Mouse (Mus musculus) adipocyte (in vitro differentiated cells): ENCODE data around the gene Ugt3a1.
A peak's percentile ranks its signal among the peaks of the same experiment; 100 is the strongest.
"Not testable (repeated sequence)": the region's sequence is repeated elsewhere in the genome, so short reads cannot be mapped to it uniquely, and the experiment has no call there.

Experiments used
- DNase-seq: peaks from one replicate; pipeline ENCODE4 v3.0.0-alpha.2; 2016; ENCODE audit warnings: low spot score

Ugt3a1 gene

GRCm38 (mm10) chr15:9276838-9277295 lies at the start of gene Ugt3a1:
Gene Ugt3a1 (plus strand): TSS chr15:9276888.
- no peak for DNase-seq

- not testable (repeated sequence) for DNase-seq
These were observed 45.8 kb upstream of the Ugt3a1 start for GRCm38 (mm10) chr15:9230917-9231316.

GRCm38 (mm10) chr15:9246345-9246744 lies 30.3 kb upstream of the Ugt3a1 start:
- no peak for DNase-seq

DNA sequence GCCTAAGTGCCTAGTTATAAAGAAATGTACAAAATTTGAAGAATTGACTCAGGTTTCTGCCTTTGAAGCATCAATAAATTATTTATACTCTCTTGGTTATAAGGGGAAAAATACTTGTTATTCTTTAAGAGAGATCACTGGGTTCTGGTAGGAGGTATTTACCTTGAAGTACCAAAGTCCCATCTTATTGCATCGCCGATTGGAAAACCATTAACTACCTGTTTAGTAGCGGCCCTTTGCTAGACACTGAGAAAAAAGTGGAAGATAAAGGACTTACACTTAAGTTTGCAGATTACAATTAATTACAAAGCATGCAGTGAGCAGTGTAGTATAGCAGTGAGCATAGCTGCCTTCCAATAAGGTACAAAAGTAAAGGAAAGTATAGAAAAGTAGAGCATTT lies 23.8 kb upstream of the Ugt3a1 start:
- no peak for DNase-seq

DNA sequence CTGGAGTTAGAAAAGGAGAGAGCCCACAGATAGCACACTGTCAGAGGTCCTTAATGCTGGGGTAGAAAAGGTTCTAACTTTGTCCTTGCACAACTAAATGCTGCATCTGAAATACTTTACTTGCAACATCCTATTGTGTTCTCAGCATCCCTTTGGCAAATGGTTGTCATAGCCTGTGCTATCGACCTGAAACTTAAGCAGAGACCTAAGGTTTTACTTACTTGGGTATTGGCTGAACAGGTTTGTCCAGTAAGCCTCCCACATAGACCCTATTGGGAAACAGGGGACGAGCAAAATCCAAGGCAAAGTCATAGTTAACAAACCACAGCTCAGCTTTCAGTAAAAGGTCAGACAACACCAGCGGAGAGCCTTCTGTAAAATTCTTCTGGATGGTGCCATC lies 16.1 kb upstream of the Ugt3a1 start:
- DNase-seq = no peak

DNA sequence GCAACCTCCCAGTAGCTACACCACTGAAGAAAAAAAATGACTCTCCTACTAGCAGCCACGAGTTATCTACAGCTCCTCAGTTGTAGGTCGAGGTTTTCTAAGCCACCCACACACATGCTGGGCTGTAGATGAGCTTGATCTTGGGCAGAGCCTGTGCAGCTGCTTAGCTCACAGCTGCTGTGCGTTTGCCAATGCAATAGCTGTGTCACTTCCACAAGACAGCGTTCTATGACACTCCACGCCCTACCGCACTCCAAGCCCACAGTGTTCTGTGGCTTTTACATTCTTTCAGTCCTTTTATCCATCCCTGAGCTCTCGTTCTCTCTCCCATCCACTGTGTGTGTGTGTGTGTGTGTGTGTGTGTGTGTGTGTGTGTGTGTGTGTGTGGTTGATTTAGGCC lies 4.8 kb upstream of the Ugt3a1 start:
- no peak for DNase-seq

GRCm38 (mm10) chr15:9279026-9279425 lies 2.3 kb downstream of the Ugt3a1 start:
- no peak for DNase-seq

DNA sequence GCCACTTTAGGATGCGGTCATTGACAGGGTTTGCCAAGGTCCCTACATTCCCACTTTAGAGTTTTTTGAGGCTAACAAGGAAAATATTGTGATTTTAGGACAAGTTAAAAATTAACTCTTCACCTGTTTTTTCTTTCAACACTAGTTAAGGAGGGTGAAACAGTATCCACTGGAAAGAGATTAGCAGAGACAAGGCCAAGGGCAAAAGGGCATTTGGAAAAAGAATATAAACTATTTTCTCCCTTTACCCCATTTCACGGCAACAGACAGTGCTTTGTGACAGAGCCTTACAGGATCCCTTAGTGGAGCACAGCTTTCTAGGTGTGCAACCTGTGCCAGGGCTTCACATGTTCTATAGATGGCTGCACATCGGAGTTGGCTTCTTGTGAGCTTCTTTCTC lies 2.9 kb downstream of the Ugt3a1 start:
- DNase-seq = no peak

DNA sequence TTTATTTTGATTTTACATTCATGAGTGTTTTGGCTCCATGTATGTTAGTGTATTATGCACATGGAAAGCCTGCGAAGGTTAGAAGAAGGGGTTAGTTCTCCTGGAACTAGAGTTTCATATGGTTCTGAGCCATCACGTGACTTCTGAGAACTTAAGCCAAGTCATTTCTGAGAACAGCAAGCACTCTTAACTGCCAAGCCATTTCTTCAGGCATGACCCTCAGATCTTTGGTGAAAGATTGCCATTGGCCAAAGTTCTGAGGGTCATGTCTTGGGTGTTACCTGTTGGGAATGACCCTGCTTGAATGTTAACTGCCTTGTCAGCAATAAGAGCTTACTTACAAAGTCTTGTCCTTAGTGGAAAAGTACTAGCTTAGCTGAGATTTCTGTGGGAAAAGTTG lies 6.5 kb downstream of the Ugt3a1 start:
- DNase-seq = no peak

DNA sequence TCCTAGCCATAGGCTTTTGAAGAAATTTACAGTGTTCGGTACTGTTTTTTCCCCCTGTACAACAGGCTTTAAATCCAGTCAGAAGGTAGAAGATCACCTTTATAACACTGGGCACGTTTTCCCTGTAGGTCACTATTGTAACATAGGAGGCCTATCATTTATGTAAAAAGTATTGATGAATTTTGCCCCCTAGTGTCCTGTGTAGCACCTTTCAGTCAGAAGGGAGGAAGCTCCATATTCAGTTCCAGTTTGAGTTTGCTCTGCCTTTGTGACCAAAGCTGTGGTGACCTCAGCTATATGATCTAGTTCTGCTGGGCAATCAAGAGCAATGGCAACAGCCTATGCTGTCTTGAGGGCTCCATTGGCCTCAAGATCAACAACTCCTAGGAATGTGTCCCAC lies 13.0 kb downstream of the Ugt3a1 start:
- DNase-seq = no peak

DNA sequence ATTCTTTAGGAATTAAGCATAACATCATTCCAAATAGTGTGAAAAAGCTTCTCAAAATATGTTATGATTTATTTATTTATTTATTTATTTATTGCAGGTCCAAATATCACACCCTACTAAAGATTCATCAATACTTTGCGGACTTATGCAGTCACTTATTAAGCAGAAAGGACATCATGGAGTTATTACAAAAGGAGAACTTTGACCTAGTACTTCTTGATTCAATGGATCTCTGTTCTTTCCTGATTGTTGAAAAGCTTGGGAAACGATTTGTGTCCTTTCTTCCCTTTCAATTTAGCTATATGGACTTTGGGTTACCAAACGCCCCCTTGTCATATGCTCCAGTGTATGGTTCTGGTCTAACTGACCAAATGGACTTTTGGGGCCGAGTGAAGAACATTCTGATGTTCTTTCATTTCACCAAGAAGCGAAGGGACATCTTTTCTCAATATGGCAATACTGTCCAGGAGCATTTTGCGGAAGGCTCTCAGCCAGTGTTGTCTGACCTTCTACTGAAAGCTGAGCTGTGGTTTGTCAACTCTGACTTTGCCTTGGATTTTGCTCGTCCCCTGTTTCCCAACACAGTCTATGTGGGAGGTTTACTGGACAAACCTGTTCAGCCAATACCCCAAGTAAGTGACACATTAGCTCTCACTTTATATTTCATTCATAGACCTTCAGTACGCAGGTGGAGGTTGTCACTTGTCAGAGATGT lies 29.4 kb downstream of the Ugt3a1 start:
- no peak for DNase-seq

DNA sequence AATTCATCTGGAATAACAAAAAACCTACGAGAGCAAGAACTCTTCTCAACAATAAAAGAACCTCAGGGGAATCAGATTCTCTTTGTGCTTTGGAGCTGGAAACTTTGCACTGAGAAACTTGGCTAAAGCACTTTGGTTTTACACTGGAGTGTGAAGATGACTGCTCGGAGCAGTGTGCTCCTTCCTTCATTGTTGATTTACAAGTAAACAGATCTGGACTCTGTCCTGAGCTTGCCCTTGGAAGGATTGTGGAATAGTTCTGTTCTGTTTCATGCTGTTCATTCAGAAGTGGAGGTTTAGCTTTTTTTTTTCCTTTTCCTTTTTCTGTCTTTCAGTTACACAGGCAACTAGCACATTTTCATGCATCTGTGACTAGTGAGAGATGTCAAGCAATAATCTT lies 57.9 kb downstream of the Ugt3a1 start:
- no peak for DNase-seq

- peak; percentile 14 for DNase-seq
These were observed 58.7 kb downstream of the Ugt3a1 start, which contains the start of gene Ugt3a2 for GRCm38 (mm10) chr15:9335341-9335740. Gene Ugt3a2 (plus strand): TSS chr15:9335550.

DNA sequence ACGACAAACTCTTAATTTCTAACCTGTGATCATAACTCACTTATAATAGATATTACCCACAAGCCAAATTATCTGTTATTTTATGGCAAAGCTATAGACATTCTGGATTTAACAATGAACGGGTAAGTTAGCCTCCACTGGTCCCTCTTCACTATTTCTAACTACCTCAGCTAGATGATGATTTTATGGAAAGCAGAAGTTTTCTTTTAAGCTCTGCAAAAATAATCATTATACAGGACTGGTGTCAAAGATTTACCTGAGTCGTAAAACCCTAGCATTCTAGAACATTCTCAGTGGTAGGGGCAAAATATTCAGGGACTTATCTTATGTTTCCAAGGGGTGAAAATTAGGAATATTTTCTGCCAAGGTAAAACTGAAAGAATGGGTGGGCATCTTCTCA lies 59.9 kb downstream of the Ugt3a1 start:
- DNase-seq = no peak

DNA sequence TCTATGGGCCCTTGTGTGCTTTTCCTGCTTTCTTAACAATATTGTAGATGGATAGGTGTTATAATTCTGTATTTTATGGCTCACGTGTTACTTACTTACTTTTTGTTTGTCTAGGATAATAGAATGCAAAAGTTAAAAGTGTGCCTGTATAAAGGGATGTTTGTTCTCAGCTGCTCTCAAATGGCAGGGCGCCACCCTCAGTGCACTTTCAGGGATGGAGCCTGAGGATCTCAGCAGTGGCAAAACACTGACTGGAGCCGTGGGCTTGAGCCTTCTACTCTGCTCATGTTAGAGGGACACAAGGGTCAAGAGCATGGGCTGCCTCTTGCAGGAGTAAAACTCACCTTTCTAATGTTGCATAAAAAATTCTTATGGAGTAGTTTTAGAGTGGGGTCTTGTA lies 60.3 kb downstream of the Ugt3a1 start:
- no peak for DNase-seq

DNA sequence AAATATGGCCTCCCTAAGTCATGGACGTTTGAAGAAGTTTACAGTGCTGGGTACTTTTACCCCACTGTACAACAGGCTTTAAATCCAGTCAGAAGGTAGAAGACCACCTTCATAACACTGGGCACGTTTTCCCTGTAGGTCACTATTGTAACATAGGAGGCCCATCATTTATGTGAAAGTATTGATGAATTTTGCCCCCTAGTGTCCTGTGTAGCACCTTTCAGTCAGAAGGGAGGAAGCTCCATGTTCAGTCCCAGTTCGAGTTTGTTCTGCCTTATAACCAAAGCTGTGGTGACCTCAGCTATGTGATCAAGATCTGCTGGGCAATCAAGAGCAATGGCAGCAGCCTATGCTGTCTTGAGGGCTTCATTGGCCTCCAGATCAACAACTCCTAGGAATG lies 72.1 kb downstream of the Ugt3a1 start:
- DNase-seq = no peak

DNA sequence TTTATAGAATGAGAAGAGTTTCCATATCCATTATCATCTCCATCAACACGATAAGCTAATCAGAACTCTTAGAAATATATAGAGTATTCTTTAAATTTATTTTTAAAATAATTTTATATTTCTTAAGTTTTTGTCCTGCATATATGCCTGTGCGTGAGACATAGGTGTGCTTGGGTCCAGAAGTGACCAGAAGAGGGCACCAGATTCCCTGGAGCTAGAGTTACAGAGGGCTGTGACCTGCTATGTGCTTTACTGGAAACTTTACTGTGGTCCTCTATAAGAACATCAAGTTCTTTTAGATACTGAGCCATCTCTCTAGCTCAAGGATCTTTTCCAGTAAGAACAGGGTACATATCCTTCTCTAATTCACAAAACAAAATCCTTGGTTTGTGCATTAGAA lies 86.1 kb downstream of the Ugt3a1 start:
- no peak for DNase-seq
